Mouse (Mus musculus) G1E (cell line): Measurements from ENCODE around the gene Rrp15. TPM values are rescaled to one million over a fixed set of nuclear protein-coding genes. Genes with fewer than 3 reads are reported as not detected.

Source experiments
- ATAC-seq: 2 replicates; pipeline ENCODE4 v1.8.0; 2016; ENCODE audit warnings: mild to moderate bottlenecking; ENCODE audit not compliant: insufficient number of reproducible peaks, poor library complexity, low FRiP score, severe bottlenecking; ENCODE audit errors: extremely low read depth
- DNase-seq: peaks from one replicate; pipeline ENCODE4 v3.0.0; 2012; ENCODE audit warnings: low spot score
- H3K27me3 ChIP-seq: 2 replicates; pipeline ENCODE4 v1.6.1; 2012; ENCODE audit warnings: mild to moderate bottlenecking, low read length, inconsistent platforms; ENCODE audit not compliant: insufficient read depth
- H3K36me3 ChIP-seq: replicated peaks from 2 replicates; pipeline ENCODE3; 2012; ENCODE audit warnings: mild to moderate bottlenecking, inconsistent platforms
- H3K4me1 ChIP-seq: 2 replicates; pipeline ENCODE4 v1.6.1; 2012; ENCODE audit warnings: low read depth, low read length, inconsistent platforms, mixed read lengths; ENCODE audit not compliant: insufficient read depth
- H3K4me3 ChIP-seq: 2 replicates; pipeline ENCODE4 v1.5.1; 2012; ENCODE audit warnings: low read depth, mild to moderate bottlenecking, inconsistent platforms, low read length, moderate library complexity, mixed read lengths
- H3K9me3 ChIP-seq: replicated peaks from 2 replicates; pipeline ENCODE4 v1.6.1; 2012; ENCODE audit warnings: inconsistent platforms
- CTCF ChIP-seq: IDR thresholded peaks from 2 replicates; pipeline ENCODE4 v1.5.1; 2012; ENCODE audit warnings: low read depth, low read length, inconsistent platforms, mixed read lengths
- GATA1 ChIP-seq: IDR thresholded peaks from 2 replicates; pipeline ENCODE4 v1.6.1; 2012; ENCODE audit warnings: borderline replicate concordance, low read length, inconsistent platforms, mixed read lengths
- GATA2 ChIP-seq: IDR thresholded peaks from 2 replicates; pipeline ENCODE4 v1.6.1; 2012; ENCODE audit warnings: low read depth, low read length, inconsistent platforms, borderline replicate concordance
- POLR2AphosphoS5 ChIP-seq: IDR thresholded peaks from 2 replicates; pipeline ENCODE4 v1.6.1; 2012; ENCODE audit warnings: low read depth, low read length, inconsistent platforms; ENCODE audit not compliant: insufficient replicate concordance
- TAL1 ChIP-seq: conservative IDR thresholded peaks from 2 replicates; pipeline ENCODE4 v1.6.1; 2012; ENCODE audit warnings: low read depth, low read length, inconsistent platforms, mixed read lengths
- polyA plus RNA-seq: library from polyadenylated mRNA; stranded (reverse); fragments of >175 nt; gene quantifications from 2 replicates; pipeline ENCODE4 v1.2.3, GENCODE M21; 2012
- total RNA-seq, 2 experiments: library from RNA; stranded (forward) in 1 of 2; stranded (reverse) in 1 of 2; fragments of 200-1000 nt in 1 of 2; fragments of >200 nt in 1 of 2; fragmentation: Nextera tagmentation in 1 of 2; gene quantifications; 2 replicates each; pipeline ENCODE4 v1.2.3; 2014 to 2017

The Rrp15 gene
- total and polyA plus RNA-seq, 3 experiments: 11.9 to 71.9 (median 23.1) TPM

- Histone ChIP-seq H3K36me3 (no peaks in the 10 kb centered on the region), H3K4me3 (no peak overlapping the region), H3K27me3 (no peaks in the 10 kb centered on the region), H3K9me3 (peaks cover 8% of the 10 kb centered on the region), H3K4me1 (no peaks in the 10 kb centered on the region)
- DNase-seq: no peak
- TF ChIP-seq GATA2 (no peak), CTCF (no peak), POLR2AphosphoS5 (no peak), GATA1 (no peak), TAL1 (no peak)
- ATAC-seq: no peak
Measured at GRCm38 (mm10) chr1:186698583-186699338, 50.4 kb downstream of the Rrp15 start.

GRCm38 (mm10) chr1:186696231-186696630, 52.9 kb downstream of the Rrp15 start:
- H3K36me3 ChIP-seq: no peaks in the 10 kb centered on the region
- no peak for ATAC-seq
- peaks cover 8% of the 10 kb centered on the region for H3K9me3 ChIP-seq
- no peaks in the 10 kb centered on the region for H3K4me1 ChIP-seq
- no peak overlapping the region for H3K4me3 ChIP-seq
- no peaks in the 10 kb centered on the region for H3K27me3 ChIP-seq
- DNase-seq: no peak
- no peak for TF ChIP-seq GATA1
- TF ChIP-seq POLR2AphosphoS5: no peak
- TF ChIP-seq GATA2: no peak
- TF ChIP-seq CTCF: no peak
- no peak for TF ChIP-seq TAL1

- DNase-seq (no peak), ATAC-seq (no peak)
- Histone ChIP-seq H3K9me3 (peaks cover 8% of the 10 kb centered on the region), H3K4me3 (no peak overlapping the region), H3K4me1 (no peaks in the 10 kb centered on the region), H3K36me3 (no peaks in the 10 kb centered on the region), H3K27me3 (no peaks in the 10 kb centered on the region)
- TF ChIP-seq POLR2AphosphoS5 (no peak), GATA1 (no peak), CTCF (no peak), GATA2 (no peak), TAL1 (no peak)
Measured at GRCm38 (mm10) chr1:186695361-186695760, 53.8 kb downstream of the Rrp15 start.

GRCm38 (mm10) chr1:186692370-186692769, 56.8 kb downstream of the Rrp15 start:
- Histone ChIP-seq H3K9me3 (peaks cover 5% of the 10 kb centered on the region), H3K4me1 (no peaks in the 10 kb centered on the region), H3K36me3 (no peaks in the 10 kb centered on the region), H3K27me3 (no peaks in the 10 kb centered on the region), H3K4me3 (no peak overlapping the region)
- ATAC-seq (no peak), DNase-seq (no peak)
- TF ChIP-seq GATA2 (no peak), CTCF (no peak), POLR2AphosphoS5 (no peak)

- TF ChIP-seq GATA2: no peak
- no peak for TF ChIP-seq GATA1
- TF ChIP-seq POLR2AphosphoS5: no peak
- no peak for TF ChIP-seq CTCF
- TF ChIP-seq TAL1: no peak
- no peak overlapping the region for H3K4me3 ChIP-seq
- H3K36me3 ChIP-seq: no peaks in the 10 kb centered on the region
- no peaks in the 10 kb centered on the region for H3K4me1 ChIP-seq
- ATAC-seq: no peak
- peaks cover 9% of the 10 kb centered on the region for H3K9me3 ChIP-seq
- H3K27me3 ChIP-seq: no peaks in the 10 kb centered on the region
- DNase-seq: no peak
Measured at GRCm38 (mm10) chr1:186691708-186692107, 57.5 kb downstream of the Rrp15 start.

- DNase-seq: no peak
- no peaks in the 10 kb centered on the region for H3K36me3 ChIP-seq
- TF ChIP-seq POLR2AphosphoS5: no peak
- TF ChIP-seq TAL1: no peak
- TF ChIP-seq GATA1: no peak
- no peak for TF ChIP-seq GATA2
- no peak for TF ChIP-seq CTCF
- no peaks in the 10 kb centered on the region for H3K27me3 ChIP-seq
- ATAC-seq: no peak
- H3K4me1 ChIP-seq: no peaks in the 10 kb centered on the region
- H3K4me3 ChIP-seq: no peak overlapping the region
- H3K9me3 ChIP-seq: peaks cover 14% of the 10 kb centered on the region
Measured at GRCm38 (mm10) chr1:186684041-186684440, 65.1 kb downstream of the Rrp15 start.
